Mouse (Mus musculus): ENCODE data around the gene Map3k4.

The Map3k4 gene

DNA sequence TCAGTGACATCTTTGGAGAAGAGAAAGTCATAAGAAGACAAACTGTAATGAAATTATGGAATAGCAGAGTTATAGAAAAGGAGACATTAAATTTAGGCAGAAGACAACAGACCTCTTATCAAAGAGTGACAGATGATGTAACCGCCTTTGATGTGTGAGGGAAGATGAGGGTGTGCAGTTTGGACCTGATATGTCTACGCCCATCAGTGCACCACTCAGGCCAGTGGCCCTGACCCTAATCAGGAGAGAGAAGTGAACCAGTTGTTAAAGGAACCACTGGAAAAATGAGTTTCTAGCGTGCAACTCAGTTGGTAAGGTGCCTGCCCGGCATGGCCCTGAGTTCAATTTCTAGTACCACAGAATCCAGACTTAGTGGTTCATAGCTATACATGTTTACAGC is 132.7 kb downstream of the Map3k4 start:
- no peak for DNase-seq (ENCODE audit: inconsistent ontology term)

DNA sequence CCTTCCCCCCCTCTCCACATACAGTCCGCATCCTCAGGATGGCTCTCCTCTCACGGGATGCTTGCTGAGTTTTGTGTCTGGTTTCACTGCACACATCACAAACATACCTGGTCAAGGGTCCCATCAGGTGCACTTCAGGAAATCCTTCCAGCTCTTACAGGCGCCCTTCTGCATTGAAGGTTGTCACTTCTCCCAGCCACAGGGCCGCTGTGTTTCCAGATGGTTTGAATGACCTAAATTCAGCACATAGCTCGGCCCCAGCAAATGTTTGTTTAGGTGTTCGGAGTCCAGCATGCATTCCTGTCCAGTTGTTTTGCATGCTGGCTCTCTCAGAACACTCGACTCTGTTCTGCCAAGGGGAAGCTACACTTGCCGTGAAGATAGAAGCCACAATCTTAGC is 134.3 kb downstream of the Map3k4 start:
- no peak for DNase-seq (ENCODE audit: inconsistent ontology term)

- no peak for DNase-seq (ENCODE audit: inconsistent ontology term)
Measured at GRCm38 (mm10) chr17:12182702-12183485, 135.7 kb downstream of the Map3k4 start.

- DNase-seq (ENCODE audit: inconsistent ontology term): no peak
Measured at GRCm38 (mm10) chr17:12179766-12180165, 138.8 kb downstream of the Map3k4 start.

- no peak for DNase-seq (ENCODE audit: inconsistent ontology term)
Measured at GRCm38 (mm10) chr17:12179339-12179738, 139.3 kb downstream of the Map3k4 start.
